Mouse (Mus musculus) MEL (cell line): ENCODE data around the gene Nuak2. TPM values are rescaled to one million over a fixed set of nuclear protein-coding genes. Genes with fewer than 3 reads are reported as not detected.

ENCODE experiments used
- DNase-seq: peaks from one replicate; pipeline ENCODE4 v3.0.0; 2011; ENCODE audit warnings: low read depth, low spot score
- H3K27ac ChIP-seq: 2 replicates; pipeline ENCODE4 v1.5.1; 2012; ENCODE audit warnings: low read depth, mild to moderate bottlenecking, control low read depth, low read length, moderate library complexity; ENCODE audit not compliant: control insufficient read depth
- H3K27me3 ChIP-seq, 2 experiments: fragments of 150-350 bp in 1 of 2; sonication (generic) in 1 of 2; 2 replicates each; pipeline ENCODE4 v1.6.1; 2012; ENCODE audit warnings: low read length in 2 of 2, mild to moderate bottlenecking in 2 of 2, improper control_type of control experiment in 1 of 2, moderate library complexity in 1 of 2; ENCODE audit not compliant: insufficient read depth in 2 of 2, control insufficient read depth in 1 of 2
- H3K36me3 ChIP-seq, 2 experiments: 2 replicates each; pipeline ENCODE4 v1.6.1; 2012 to 2014; ENCODE audit warnings: low read length in 2 of 2, improper control_type of control experiment in 1 of 2, inconsistent platforms in 1 of 2, mild to moderate bottlenecking in 1 of 2; ENCODE audit not compliant: insufficient read depth in 2 of 2, control insufficient read depth in 1 of 2
- H3K4me1 ChIP-seq, 2 experiments: fragments of 150-350 bp in 1 of 2; sonication (generic) in 1 of 2; 2 replicates each; pipeline ENCODE4 v1.6.1; 2012; ENCODE audit warnings: low read length in 2 of 2, improper control_type of control experiment in 1 of 2, mild to moderate bottlenecking in 1 of 2; ENCODE audit not compliant: insufficient read depth in 2 of 2, control insufficient read depth in 1 of 2
- H3K4me3 ChIP-seq, 2 experiments: fragments of 150-350 bp in 1 of 2; sonication (generic) in 1 of 2; 2 replicates each; pipeline ENCODE4 v1.5.1; 2012; ENCODE audit warnings: low read depth in 2 of 2, low read length in 2 of 2, mild to moderate bottlenecking in 2 of 2, moderate library complexity in 2 of 2, control low read depth in 1 of 2, improper control_type of control experiment in 1 of 2; ENCODE audit not compliant: control insufficient read depth in 1 of 2, insufficient read depth in 1 of 2
- H3K79me2 ChIP-seq: 2 replicates; pipeline ENCODE4 v1.6.1; 2012; ENCODE audit warnings: mild to moderate bottlenecking, low read length, moderate library complexity; ENCODE audit not compliant: control insufficient read depth, poor library complexity, insufficient read depth
- H3K9ac ChIP-seq: 2 replicates; pipeline ENCODE4 v1.6.1; 2012; ENCODE audit warnings: low read depth, mild to moderate bottlenecking, control low read depth, low read length, moderate library complexity; ENCODE audit not compliant: control insufficient read depth, poor library complexity, severe bottlenecking
- H3K9me3 ChIP-seq: fragments of 150-350 bp; sonication (generic); replicated peaks from 2 replicates; pipeline ENCODE4 v1.6.1; 2012; ENCODE audit warnings: mild to moderate bottlenecking, low read length, improper control_type of control experiment, moderate library complexity; ENCODE audit not compliant: insufficient read depth
- BHLHE40 ChIP-seq: IDR thresholded peaks from 2 replicates; pipeline ENCODE4 v1.6.1; 2012; ENCODE audit warnings: low read depth, mild to moderate bottlenecking, inconsistent platforms, low read length, improper control_type of control experiment, borderline replicate concordance
- CHD1 ChIP-seq: IDR thresholded peaks from 2 replicates; pipeline ENCODE4 v1.6.1; 2012; ENCODE audit warnings: low read depth, mild to moderate bottlenecking, inconsistent platforms, low read length, improper control_type of control experiment
- CHD2 ChIP-seq: IDR thresholded peaks from 2 replicates; pipeline ENCODE4 v1.6.1; 2011; ENCODE audit warnings: low read length, improper control_type of control experiment
- E2F4 ChIP-seq: IDR thresholded peaks from 2 replicates; pipeline ENCODE4 v1.6.1; 2011; ENCODE audit warnings: low read depth, low read length, improper control_type of control experiment, borderline replicate concordance
- EP300 ChIP-seq, 2 experiments: IDR thresholded peaks; 2 replicates each; pipeline ENCODE4 v1.6.1; 2011; ENCODE audit warnings: improper control_type of control experiment in 2 of 2, low read length in 2 of 2, low read depth in 1 of 2, mild to moderate bottlenecking in 1 of 2
- GABPA ChIP-seq: IDR thresholded peaks from 2 replicates; pipeline ENCODE4 v1.6.1; 2012; ENCODE audit warnings: low read depth, mild to moderate bottlenecking, inconsistent platforms, low read length, improper control_type of control experiment, moderate library complexity
- JUND ChIP-seq: IDR thresholded peaks from 2 replicates; pipeline ENCODE4 v1.6.1; 2011; ENCODE audit warnings: low read depth, mild to moderate bottlenecking, improper control_type of control experiment, low read length
- MAX ChIP-seq: IDR thresholded peaks from 2 replicates; pipeline ENCODE4 v1.6.1; 2011; ENCODE audit warnings: low read length, improper control_type of control experiment
- MAZ ChIP-seq: IDR thresholded peaks from 2 replicates; pipeline ENCODE4 v1.6.1; 2012; ENCODE audit warnings: low read depth, mild to moderate bottlenecking, inconsistent platforms, low read length, improper control_type of control experiment
- MEF2A ChIP-seq: IDR thresholded peaks from 2 replicates; pipeline ENCODE4 v1.6.1; 2014; ENCODE audit warnings: low read depth, mild to moderate bottlenecking, inconsistent platforms, low read length, improper control_type of control experiment; ENCODE audit not compliant: poor library complexity, insufficient replicate concordance, severe bottlenecking; ENCODE audit errors: extremely low read depth
- MXI1 ChIP-seq: IDR thresholded peaks from 2 replicates; pipeline ENCODE4 v1.6.1; 2011; ENCODE audit warnings: mild to moderate bottlenecking, low read depth, low read length, improper control_type of control experiment
- MYB ChIP-seq: IDR thresholded peaks from 2 replicates; pipeline ENCODE4 v1.6.1; 2011; ENCODE audit warnings: mild to moderate bottlenecking, low read depth, low read length, improper control_type of control experiment
- MYC ChIP-seq: IDR thresholded peaks from 2 replicates; pipeline ENCODE4 v1.6.1; 2011; ENCODE audit warnings: low read depth, mild to moderate bottlenecking, low read length, improper control_type of control experiment, moderate library complexity
- NELFE ChIP-seq: IDR thresholded peaks from 2 replicates; pipeline ENCODE4 v1.6.1; 2011; ENCODE audit warnings: low read depth, low read length, improper control_type of control experiment
- NRF1 ChIP-seq: IDR thresholded peaks from 2 replicates; pipeline ENCODE4 v1.6.1; 2014; ENCODE audit warnings: low read depth, mild to moderate bottlenecking, inconsistent platforms, low read length, improper control_type of control experiment, moderate library complexity; ENCODE audit not compliant: poor library complexity, insufficient read depth, severe bottlenecking
- POLR2A ChIP-seq, 2 experiments: IDR thresholded peaks; 2 replicates each; pipeline ENCODE4 v1.6.1; 2011 to 2012; ENCODE audit warnings: low read length in 2 of 2, mild to moderate bottlenecking in 2 of 2, control low read depth in 1 of 2, improper control_type of control experiment in 1 of 2, low read depth in 1 of 2, moderate library complexity in 1 of 2; ENCODE audit not compliant: control insufficient read depth in 1 of 2, insufficient read depth in 1 of 2, poor library complexity in 1 of 2
- POLR2AphosphoS2 ChIP-seq: IDR thresholded peaks from 2 replicates; pipeline ENCODE4 v1.6.1; 2011; ENCODE audit warnings: low read length, improper control_type of control experiment
- POLR2AphosphoS5 ChIP-seq: IDR thresholded peaks from 2 replicates; pipeline ENCODE4 v1.6.1; 2012; ENCODE audit warnings: low read depth, borderline replicate concordance, mild to moderate bottlenecking, inconsistent platforms, low read length, moderate library complexity, mixed read lengths
- RCOR1 ChIP-seq: IDR thresholded peaks from 2 replicates; pipeline ENCODE4 v1.6.1; 2012; ENCODE audit warnings: low read depth, mild to moderate bottlenecking, inconsistent platforms, low read length, improper control_type of control experiment
- TAL1 ChIP-seq: IDR thresholded peaks from 2 replicates; pipeline ENCODE4 v1.6.1; 2012; ENCODE audit warnings: mild to moderate bottlenecking, inconsistent platforms, low read length, moderate library complexity, mixed read lengths
- TCF12 ChIP-seq: IDR thresholded peaks from 2 replicates; pipeline ENCODE4 v1.6.1; 2014; ENCODE audit warnings: low read depth, mild to moderate bottlenecking, inconsistent platforms, low read length, improper control_type of control experiment, moderate library complexity
- USF1 ChIP-seq: IDR thresholded peaks from 2 replicates; pipeline ENCODE4 v1.6.1; 2014; ENCODE audit warnings: low read depth, mild to moderate bottlenecking, inconsistent platforms, low read length, improper control_type of control experiment, moderate library complexity
- ZC3H11A ChIP-seq: IDR thresholded peaks from 2 replicates; pipeline ENCODE4 v1.6.1; 2012; ENCODE audit warnings: low read depth, mild to moderate bottlenecking, inconsistent platforms, low read length, improper control_type of control experiment
- ZMIZ1 ChIP-seq: IDR thresholded peaks from 2 replicates; pipeline ENCODE4 v1.6.1; 2012; ENCODE audit warnings: low read depth, mild to moderate bottlenecking, inconsistent platforms, low read length, improper control_type of control experiment, moderate library complexity
- polyA plus RNA-seq, 2 experiments: library from polyadenylated mRNA; stranded (reverse) in 1 of 2; unstranded in 1 of 2; fragments of >175 nt in 1 of 2; fragments of >200 nt in 1 of 2; gene quantifications; 2 replicates each; pipeline versions ENCODE4 v1.2.1 to v1.2.4; 2012; ENCODE audit warnings: low replicate concordance in 2 of 2, low read depth in 1 of 2; ENCODE audit not compliant: insufficient read length in 2 of 2, insufficient read depth in 1 of 2, missing spikeins in 1 of 2
- total RNA-seq: library from RNA; depleted of rRNA; stranded (reverse); fragments of 300-350 nt; gene quantifications from 2 replicates; pipeline ENCODE4 v1.2.3, GENCODE M21; 2012

The Nuak2 gene
- total and polyA plus RNA-seq, 3 experiments = 3.0 to 3.2 TPM; not detected in 1

GRCm38 (mm10) chr1:132365645-132366044, 49.7 kb downstream of the Nuak2 start:
- Histone ChIP-seq H3K4me1 (peaks cover 12 to 25% of the 10 kb centered on the region in 2 experiments), H3K4me3 (no peak overlapping the region)

GRCm38 (mm10) chr1:132366235-132366634, 50.3 kb downstream of the Nuak2 start:
- Histone ChIP-seq H3K4me1 (peaks cover 15 to 29% of the 10 kb centered on the region in 2 experiments), H3K9me3 (no peaks in the 10 kb centered on the region), H3K27me3 (no peaks in the 10 kb centered on the region), H3K27ac (no peak overlapping the region), H3K4me3 (no peak overlapping the region), H3K9ac (no peak overlapping the region), H3K36me3 (peaks cover 0 to 20% of the 10 kb centered on the region in 2 experiments; a peak in 2 of 4 replicates), H3K79me2 (no peaks in the 10 kb centered on the region)
- TF ChIP-seq USF1 (no peak), MYC (no peak), GABPA (no peak), MAZ (no peak), MXI1 (no peak), CHD2 (no peak), MAX (no peak), ZC3H11A (no peak), CHD1 (no peak), MYB (no peak), ZMIZ1 (no peak), EP300 (IDR thresholded peaks at IDR 0.05; ENCODE audit: low read depth in 1 of 2, low read length in 2 of 2) (no peak), MEF2A (no peak), POLR2AphosphoS5 (no peak), E2F4 (no peak), BHLHE40 (no peak), RCOR1 (no peak), JUND (no peak), TAL1 (no peak)
- DNase-seq = no peak

More at GRCm38 (mm10) chr1:132365645-132366044, 49.7 kb downstream of the Nuak2 start:
- Histone ChIP-seq H3K9ac (no peak overlapping the region), H3K79me2 (no peaks in the 10 kb centered on the region)
- no peak for DNase-seq
- TF ChIP-seq ZC3H11A (no peak), CHD2 (no peak), TCF12 (no peak), BHLHE40 (no peak), JUND (no peak), EP300 (IDR thresholded peaks at IDR 0.05; ENCODE audit: low read depth in 1 of 2, low read length in 2 of 2) (no peak), MYC (no peak), NRF1 (no peak), MXI1 (no peak), POLR2A (IDR thresholded peaks at IDR 0.05; ENCODE audit: control insufficient read depth in 1 of 2, insufficient read depth in 1 of 2, low read depth in 1 of 2, low read length in 2 of 2, poor library complexity in 1 of 2) (no peak), POLR2AphosphoS2 (no peak), NELFE (no peak)
- TF ChIP-seq, all 39 proteins: peak for 0
- Histone ChIP-seq H3K36me3 (peaks cover 0 to 17% of the 10 kb centered on the region in 2 experiments; a peak in 2 of 4 replicates), H3K27ac (no peak overlapping the region), H3K27me3 (no peaks in the 10 kb centered on the region), H3K9me3 (no peaks in the 10 kb centered on the region)
